Mouse (Mus musculus) frontal cortex, postnatal 25 days (tissue): ENCODE data around the gene Defb10.
"Not testable (repeated sequence)": the region's sequence is repeated elsewhere in the genome, so short reads cannot be mapped to it uniquely, and the experiment has no call there.

Source experiments
- DNase-seq, 2 experiments: peaks; one replicate each; pipeline ENCODE4 v3.0.0; 2022; ENCODE audit warnings: low spot score in 2 of 2

The Defb10 gene

DNA sequence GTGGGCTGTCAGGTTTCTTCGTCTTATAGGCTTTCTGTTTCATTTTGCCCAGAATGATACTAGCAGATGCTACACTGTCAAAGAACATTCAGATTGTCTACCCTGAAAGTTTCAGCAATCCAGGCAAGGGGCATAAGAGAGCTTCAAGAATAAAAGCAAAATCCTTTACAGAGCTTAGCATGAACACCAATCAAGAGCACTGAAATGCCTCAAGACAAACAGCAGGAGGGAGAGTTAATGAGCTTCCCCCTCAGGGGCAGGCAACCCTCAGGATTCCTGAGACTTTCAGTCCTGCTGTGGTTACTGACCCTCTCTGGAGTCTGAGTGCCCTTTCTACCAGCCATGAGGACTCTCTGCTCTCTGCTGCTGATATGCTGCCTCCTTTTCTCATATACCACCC, at the start of gene Defb10:
Defb10 (plus strand) TSS at position 316 of the 400 bp plus-strand sequence.
- DNase-seq: not testable (repeated sequence)

- not testable (repeated sequence) for DNase-seq
Observed at GRCm38 (mm10) chr8:21885321-21885720, 26.6 kb downstream of the Defb10 start, which contains the start of gene Defb9. Gene Defb9 (minus strand): TSS chr8:21885421.

- not testable (repeated sequence) for DNase-seq
Observed at GRCm38 (mm10) chr8:21906290-21906689, 47.6 kb downstream of the Defb10 start, which contains the start of gene Defb11. Gene Defb11 (minus strand): TSS chr8:21906412.
